Mouse (Mus musculus): ENCODE measurements at regions not wholly inside any gene's neighbourhood (a gene's known extent, or its start where the extent isn't known, plus 50 kb on each side); places are given as distances from the start of the nearest gene placed in this dataset.

DNA sequence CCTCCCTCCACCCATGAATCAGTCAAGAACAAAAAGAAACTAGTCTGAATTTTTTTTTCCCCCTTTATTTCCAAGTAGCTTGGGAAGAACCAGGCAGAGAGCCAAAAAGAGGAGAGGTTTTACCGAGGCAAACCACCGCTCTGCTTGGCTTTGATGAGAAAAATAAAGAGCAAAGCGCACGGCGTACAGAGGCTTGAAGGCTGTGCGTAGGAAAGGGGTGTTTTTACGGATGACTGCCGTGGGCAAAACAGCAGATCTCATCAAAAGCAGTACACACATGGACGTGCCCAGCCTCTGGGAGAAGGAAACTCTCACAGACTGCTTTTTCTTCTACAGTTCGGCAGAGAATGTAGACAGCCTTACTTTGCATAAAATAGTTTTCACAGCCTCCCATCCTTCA is 128.5 kb upstream of the Arid1b start:
- TF ChIP-seq GATA4 (IDR thresholded peaks at IDR 0.05; ENCODE audit: insufficient replicate concordance, low read length) = no peak

DNA sequence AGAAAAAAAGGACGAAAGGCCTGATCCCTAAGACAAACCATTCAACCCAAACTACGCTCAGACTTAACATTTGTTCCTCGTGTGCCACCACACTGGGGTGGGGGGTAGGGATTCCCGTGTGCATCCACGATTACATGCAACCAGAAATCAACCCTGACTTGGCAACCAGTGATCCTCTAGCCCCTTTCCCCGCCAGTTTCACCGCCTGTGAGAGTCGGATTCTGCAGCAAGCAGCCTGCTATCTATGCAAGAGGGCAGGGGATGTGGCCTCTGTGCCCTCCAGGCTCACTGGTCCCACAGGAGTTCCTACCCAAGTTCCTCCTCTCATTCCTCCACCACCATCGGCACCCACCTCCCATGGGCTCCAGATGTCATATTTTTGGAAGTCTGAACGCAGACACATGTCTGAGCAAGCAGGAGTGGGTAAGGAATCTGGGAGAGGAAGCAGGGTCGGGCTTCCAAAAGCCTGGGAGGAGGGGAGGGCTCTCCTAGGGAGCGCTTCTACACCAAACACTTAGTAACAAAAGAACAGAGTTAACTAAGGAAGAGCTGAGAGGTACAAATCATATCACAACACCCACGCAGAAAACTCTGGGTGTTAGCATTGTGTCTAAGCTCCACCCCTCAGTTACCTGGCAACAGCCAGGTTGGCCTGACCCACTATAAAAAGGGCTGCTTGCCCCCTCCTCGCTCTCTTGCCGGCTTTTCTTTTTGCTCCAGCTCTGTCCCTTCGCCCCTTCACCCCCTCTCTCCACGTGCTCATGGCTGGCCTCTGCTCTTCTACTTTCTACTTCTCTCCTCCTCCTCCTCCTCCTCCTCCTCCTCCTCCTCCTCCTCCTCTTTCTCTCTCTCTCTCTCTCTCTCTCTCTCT is 127.9 kb upstream of the Arid1b start:
- TF ChIP-seq GATA4 (IDR thresholded peaks at IDR 0.05; ENCODE audit: insufficient replicate concordance, low read length) = no peak

DNA sequence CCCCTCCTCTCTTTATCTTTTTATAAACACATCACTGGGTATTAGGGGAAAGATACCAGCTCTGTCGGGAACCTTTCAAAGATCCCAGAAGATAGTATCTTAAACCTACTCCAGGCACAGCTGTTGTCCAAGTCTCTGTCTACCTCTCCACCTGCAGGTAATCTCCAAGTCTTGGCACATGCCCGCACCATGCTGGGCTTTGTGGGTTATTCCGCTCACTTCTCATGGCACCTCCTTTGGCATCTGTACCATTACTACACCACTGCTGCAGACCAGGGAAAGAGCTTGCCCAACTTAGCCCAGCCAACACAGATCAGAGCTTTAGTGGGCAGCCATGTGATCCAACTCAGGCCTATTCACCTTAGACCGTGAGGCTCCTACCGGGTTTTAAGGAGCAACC is 127.0 kb upstream of the Arid1b start:
- TF ChIP-seq GATA4 (IDR thresholded peaks at IDR 0.05; ENCODE audit: insufficient replicate concordance, low read length) = no peak

DNA sequence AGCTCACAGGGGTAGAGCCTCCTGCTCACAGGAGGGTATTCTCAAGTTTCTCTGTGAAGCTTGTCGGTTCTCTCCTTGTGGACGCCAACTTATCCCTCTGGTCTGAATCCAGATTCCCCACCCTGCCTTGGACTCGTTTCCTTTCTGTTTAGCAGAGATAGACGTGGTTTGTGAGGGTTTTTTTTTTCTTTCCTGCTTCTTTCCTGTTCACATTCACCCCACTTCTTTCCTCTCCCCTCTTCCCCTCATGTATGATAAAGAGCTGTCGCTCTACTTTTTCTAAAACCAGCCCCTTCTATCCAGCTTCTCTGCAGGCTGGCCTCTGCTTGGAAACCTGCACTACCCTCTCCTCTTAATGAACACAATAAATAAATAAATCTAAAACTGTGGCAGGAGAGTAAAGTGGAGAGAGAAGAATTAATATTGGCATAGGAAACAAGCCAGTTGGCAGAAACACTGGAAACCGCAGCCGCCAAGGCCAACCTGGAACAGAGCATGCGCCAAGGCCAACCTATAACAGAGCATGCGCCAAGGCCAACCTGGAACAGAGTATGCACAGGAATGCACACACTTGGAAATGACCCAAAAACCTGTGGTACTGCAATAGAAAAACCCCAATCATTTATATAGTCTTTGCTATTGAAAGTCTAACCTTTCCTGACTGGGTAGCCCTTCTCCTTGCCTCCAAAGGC is 126.2 kb upstream of the Arid1b start:
- TF ChIP-seq GATA4 (IDR thresholded peaks at IDR 0.05; ENCODE audit: insufficient replicate concordance, low read length) = no peak

DNA sequence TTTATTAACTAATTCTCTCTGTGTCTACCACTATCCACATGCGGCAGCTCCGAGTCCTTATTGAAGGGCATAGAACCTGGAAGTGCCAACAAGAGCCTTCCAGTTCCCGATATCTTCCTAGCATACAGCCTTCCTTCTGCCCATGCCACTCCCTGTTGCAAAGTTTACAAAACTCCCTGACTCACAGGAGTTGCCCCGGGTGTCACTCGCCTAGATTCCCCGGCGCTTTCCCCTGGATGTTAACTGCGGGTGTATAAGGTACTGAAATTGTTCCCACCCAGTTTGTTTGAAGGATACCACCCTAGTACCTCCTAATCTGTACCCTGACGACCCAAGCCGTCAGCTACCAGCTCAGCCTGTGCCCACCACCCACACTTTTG is 125.7 kb upstream of the Arid1b start:
- TF ChIP-seq GATA4 (IDR thresholded peaks at IDR 0.05; ENCODE audit: insufficient replicate concordance, low read length) = no peak

DNA sequence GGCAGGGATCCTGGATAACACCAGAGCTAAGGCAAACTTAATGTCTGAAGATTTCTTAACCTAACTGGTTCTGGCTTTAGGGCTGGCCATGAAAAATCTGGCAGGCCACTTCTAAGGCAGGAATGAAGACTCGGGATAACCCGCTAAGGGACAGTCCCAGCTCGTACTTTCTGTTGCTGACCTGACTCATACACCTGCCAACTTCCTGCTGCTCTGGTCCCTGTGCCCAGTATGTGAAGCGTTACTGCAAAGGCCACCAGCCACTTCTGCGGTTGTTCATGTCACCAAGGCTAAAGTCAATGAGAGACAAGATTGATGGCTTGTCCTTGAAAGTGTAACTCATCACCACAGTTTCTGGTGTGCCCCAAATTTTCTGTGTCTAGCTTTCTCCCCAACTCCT is 125.3 kb upstream of the Arid1b start:
- TF ChIP-seq GATA4 (IDR thresholded peaks at IDR 0.05; ENCODE audit: insufficient replicate concordance, low read length) = no peak

DNA sequence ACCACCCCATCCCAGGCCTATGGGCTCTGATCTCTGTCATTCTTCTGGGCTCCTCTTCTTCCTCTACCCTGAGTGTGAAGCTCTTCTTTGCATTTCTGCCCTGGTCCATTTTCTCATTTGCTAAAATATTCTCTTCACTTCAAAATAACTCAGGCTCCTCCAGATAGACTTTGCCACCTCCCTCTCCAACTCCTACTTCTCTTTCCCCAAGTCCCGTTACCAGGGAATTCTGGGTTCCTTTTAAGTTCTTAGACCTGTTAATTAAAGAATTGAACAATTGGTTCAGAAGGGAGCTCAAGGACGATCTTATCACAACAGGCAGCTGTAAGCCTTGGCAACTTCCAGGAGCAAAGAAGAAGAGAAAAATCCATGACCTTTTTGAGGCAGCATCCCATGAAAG is 122.9 kb upstream of the Arid1b start:
- no peak for TF ChIP-seq GATA4 (IDR thresholded peaks at IDR 0.05; ENCODE audit: insufficient replicate concordance, low read length)

DNA sequence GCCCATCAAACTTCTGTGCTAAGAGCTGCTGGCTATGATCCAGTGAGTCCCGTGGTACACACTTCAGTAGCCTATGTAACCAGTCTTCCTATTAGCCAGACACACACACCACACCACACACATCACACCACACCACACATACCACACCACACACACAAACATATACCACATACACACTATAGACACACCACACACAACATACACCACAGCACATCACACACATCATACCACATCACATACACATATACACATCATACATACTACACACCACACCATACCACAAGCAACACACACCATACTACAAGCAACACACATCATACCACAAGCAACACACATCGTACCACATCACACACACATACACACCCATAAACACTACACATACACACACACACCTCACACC is 119.7 kb upstream of the Arid1b start:
- no peak for TF ChIP-seq GATA4 (IDR thresholded peaks at IDR 0.05; ENCODE audit: insufficient replicate concordance, low read length)

DNA sequence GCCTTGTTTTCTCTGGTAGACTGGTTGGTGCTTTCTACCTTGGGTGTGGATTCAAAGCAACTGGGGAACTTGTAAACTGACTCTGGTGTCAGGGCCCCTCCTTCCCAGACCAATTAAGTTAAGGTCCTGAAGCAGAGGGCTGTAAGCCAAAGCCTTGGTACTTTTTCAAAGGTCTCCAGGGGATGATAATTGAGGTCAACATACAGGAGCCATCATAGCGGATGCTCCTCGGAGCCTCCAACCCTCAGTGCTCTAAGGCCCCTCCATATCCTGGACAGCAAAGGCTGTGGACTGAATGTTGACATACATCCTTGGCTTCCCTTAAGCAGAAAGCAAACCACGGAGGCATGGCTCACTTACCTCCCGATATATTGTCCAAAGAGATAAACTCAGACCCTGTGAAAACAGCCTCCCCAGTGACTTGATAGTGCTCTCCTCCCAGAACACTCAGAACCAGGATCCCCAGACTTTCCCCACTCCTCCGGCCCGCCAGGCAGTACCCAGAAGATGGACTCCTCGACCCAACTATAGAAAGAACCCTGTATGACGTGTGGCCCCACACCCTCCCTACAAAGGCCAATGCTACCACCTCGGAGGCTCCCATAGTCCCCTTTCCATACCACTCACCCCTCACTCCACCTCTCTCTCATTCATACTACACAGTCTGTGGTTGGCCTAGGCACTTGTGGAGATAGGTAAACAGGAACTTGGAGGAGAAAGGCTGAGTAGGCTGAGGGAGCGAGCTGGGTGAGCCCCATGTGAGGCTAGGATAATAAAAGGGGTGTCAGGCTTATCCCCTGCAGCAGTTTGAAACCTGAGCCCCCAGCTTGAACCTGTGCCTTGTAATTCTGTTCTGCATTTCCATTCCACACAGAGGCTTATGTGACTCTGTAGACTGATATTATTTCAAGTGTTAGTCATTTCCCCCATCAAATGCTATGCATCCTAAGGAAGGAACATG is 118.8 kb upstream of the Arid1b start:
- no peak for TF ChIP-seq GATA4 (IDR thresholded peaks at IDR 0.05; ENCODE audit: insufficient replicate concordance, low read length)

DNA sequence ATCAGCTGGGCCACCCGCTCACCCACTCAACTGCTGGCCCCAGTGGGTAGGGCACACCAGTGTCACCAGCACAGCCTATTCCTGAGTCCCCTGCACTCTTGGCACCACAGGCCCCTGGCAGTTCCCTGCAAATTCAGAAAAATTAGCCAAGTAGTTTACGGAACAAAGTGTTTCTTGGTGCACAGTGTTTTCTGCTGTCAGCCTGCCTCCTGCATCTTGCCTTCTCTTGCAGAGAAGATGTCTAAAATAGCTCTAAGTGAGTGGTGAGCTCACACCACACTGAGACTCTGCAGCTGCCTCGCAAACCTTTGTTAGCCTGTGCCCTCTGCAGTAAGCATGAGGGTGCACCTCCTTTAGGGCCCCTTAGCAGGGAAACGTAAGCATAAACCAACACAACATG is 117.7 kb upstream of the Arid1b start:
- TF ChIP-seq GATA4 (IDR thresholded peaks at IDR 0.05; ENCODE audit: insufficient replicate concordance, low read length) = no peak

DNA sequence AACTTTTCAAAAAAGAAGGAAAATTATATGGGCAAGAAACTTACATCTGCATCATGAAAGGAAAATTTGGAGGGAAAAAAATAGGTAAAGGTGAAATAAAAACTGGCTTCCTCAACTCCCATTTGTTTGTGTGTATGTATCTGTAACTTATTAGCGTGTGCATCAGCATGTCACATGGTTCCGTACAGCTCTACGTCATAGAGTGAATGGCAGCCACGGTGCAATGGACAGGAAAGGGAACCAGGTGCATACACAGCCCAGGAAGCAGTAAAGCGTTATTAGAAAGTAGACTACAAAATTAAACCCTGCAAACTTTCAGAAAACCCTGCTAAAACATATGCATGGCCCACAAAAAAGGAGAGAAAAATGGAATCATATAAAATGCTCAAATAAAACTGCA is 112.7 kb upstream of the Arid1b start:
- no peak for TF ChIP-seq GATA4 (IDR thresholded peaks at IDR 0.05; ENCODE audit: insufficient replicate concordance, low read length)

DNA sequence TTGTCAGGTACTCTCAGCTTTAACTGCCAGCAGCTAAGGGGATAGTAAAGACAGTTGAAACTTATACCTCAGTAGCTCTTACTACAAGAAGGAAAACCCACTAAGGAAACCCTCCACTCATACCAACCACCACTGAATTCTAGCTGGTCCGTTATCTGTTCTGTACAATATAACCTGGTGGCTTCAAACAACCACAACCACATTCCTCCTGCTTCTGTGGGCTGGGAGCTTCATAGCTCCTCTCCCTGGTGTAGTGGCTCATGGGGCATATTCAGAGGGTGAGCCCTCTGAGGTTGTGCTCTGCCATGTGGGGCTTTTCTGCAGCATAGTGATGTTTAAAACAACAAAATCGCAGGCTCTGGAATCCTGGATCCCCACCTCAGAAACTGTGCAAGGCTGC is 110.0 kb upstream of the Arid1b start:
- no peak for TF ChIP-seq GATA4 (IDR thresholded peaks at IDR 0.05; ENCODE audit: insufficient replicate concordance, low read length)

DNA sequence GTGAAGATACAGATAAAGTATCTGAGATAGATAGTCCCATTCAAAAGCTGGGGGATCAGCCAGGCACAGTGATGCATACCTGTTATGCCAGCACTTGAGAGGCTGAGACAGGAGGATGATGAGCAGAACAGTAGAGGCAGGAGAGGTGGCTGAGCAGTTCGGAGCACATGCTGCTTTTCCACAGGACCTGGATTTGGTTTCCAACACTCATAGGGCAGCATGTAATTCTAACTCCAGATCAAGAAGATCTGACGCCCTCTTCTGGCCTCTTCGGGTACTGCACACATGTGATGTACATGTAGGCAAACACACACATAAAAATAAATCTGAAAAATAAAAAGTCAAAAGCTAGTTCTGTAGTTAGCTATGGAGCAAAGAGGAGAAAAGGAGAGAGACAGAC is 109.4 kb upstream of the Arid1b start:
- no peak for TF ChIP-seq GATA4 (IDR thresholded peaks at IDR 0.05; ENCODE audit: insufficient replicate concordance, low read length)

DNA sequence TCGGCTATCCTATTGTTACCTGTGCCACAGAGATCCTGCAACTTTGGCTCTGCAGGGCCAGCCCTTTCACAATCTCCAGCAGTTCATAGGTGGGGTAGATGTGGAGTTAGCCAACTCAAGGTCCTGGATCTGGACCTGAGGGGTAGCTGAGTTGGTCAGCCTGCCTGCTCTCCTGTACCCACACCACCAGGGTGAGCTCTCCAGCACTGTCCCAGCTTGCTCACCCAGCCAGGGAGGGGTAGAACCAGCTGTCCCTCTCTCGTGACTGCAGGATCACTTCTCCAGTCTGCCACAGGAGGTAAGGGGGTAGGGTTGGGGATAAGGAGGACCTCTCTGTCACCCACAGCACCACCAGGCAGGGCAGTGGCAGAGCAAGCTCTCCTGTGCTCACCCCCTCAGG is 104.6 kb upstream of the Arid1b start:
- no peak for TF ChIP-seq GATA4 (IDR thresholded peaks at IDR 0.05; ENCODE audit: insufficient replicate concordance, low read length)

DNA sequence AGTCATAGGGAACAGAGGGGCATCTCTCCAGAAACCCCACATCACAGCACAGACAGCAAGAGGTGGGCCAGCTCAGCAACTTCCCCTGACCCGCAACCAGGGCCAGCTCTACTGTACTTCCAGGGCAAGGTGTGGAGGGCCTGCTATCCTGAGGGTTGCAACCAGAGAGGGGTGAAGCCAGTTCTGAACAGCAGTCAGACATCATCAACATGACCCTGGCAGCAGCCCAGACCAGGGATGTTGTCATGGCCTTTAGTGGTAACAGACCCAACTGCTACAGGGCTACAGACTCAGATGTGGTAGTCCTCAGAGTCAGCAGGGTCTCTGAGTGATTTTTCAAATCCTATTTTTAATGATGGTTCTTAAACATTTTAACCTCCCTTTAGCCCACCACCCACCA is 104.0 kb upstream of the Arid1b start:
- no peak for TF ChIP-seq GATA4 (IDR thresholded peaks at IDR 0.05; ENCODE audit: insufficient replicate concordance, low read length)

All from liver, adult (tissue).